Mouse (Mus musculus) WW6 (cell line): Measurements from ENCODE around the gene Ugt1a9.

ENCODE experiments used
- DNase-seq: peaks from one replicate; pipeline ENCODE4 v3.0.0-alpha.2; 2013; ENCODE audit warnings: low read depth, low spot score

The Ugt1a9 gene

DNA sequence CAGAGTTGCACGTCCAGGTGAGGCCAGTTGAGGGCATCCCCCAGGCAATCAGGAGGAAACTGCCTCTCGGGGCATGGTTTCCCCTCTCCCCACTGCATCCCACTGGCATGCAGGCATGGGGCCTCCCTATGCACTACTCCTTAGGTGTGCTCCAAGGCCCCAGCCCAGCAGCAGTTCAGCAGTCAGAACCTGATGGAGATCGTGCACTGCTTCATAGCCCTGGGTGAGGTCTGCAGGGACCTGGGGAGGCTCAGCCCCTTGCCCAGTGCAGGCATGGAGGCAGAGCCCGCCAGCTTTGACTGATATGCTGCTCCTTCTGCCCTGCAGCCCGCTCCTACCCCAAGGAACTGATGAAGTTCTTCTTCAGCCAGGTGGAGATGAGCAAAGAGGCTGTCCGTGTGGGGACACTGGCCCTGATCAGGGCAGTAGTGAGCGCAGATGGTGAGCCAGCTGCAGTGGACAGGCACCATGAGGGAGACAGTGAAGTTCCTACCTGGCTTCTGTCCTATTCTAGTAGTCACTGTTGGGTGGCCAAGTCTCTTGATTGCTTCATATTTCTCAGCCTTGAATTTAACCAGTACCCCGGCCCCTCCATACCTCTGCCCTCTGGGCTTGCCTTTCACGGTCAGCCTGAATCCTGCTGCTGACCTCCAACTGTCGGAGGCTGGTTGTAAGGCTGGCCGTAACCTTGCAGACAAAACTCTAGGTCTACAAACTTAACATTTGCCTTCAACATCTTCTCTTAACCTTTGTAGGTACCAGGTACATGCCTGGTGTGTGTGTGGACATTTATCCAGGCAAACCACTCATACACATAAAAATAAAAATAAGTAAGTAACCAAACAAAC is 164.7 kb downstream of the Ugt1a9 start:
- DNase-seq: no peak

DNA sequence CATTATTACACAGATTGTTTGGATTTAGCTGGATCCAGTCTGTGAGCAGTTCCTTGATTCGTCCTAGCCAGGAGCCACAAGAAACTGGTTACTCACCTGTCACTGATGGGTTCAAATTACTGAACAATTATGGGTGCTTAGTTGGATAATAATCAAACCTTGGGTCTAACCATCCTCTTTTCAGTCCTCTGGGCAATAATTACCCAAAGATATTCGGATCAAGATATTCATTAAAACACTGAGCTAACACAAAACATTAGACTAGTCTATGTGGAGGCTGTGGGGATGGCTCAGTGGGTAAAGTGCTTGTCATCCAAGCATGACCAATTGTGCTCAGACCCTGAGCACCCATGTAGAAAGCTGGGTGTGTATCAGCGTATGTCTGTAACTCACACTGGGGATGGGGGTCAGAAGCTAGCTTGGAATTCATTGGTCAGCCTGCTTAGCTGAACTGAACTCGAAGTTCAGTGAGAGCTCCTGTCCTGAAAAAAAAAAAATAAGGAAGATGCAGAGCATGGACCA is 165.4 kb downstream of the Ugt1a9 start:
- no peak for DNase-seq

DNA sequence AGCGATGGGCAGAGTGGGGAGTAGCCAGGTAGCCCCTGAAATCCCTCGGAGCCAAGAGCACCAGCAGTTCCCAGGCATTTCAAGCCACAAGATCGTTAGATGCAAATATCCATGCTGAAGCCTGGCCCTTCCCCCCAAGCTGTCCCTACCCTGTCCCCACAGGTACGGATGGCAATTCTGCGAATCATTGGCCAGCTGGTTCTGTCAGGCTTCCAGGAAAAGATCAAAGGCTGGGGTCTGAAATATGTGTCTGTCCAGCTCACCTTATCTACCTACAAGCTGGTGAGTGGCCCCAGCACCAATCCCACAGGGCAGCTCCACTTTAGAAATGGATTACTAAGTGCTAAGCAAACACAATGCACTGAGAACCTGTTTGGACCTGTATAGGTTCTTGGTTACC is 166.7 kb downstream of the Ugt1a9 start:
- DNase-seq: no peak

DNA sequence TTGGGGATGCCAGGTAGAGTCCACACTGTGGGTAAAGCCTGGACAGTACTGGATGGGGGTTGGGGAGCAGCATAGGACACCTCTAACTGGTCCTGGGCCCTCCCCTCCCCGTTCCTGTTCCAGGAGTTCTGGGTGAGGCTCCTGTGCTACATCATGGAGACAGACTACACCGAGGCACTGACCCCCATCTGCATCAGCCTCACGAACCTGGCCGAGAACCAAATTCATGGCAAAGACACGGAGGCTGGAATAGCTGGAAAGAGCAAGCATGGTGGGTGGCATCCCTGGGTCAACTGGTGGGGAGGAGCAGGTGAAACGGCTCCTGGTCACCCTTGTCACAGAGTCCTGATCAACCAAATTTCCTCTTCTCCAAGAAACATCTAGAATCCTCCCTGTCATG is 168.2 kb downstream of the Ugt1a9 start:
- DNase-seq: no peak

DNA sequence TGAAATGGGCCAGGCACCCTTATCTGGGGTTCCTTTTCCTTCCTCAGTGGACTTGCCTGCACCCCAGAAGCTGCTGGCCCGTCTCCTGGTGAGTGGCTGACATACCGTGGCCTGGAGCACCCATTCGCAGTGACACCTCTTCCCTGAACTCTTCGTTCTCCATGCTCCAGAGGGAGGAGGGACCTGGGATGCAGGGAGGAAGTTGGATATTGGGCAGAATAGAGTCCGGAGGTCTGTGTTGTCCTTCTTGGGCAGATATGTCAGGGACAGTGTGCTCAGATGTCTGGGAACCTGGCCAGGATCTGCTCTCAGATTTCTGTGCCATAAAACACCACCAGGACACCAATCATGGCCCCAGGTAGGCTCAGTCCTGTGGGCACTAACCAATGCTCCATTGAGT is 169.5 kb downstream of the Ugt1a9 start:
- DNase-seq: no peak

DNA sequence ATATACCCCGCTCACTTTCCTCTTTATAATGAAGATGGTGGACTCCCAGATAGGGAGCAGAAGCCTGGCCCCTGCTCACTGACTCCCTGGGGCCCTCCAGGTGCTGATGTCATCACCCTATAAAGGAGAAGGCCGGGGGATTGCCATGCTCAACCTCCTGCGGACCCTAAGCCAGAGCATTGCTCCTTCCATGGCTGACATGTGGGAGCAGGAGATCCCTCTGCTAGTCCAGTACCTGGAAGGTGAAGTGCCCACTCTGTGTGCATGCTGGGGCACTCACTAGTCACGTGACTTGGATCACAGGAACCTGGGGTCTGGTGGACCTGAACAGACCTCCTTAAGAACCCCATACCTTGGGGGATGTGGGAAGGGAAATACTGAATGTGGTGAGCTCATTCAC is 170.0 kb downstream of the Ugt1a9 start:
- no peak for DNase-seq

DNA sequence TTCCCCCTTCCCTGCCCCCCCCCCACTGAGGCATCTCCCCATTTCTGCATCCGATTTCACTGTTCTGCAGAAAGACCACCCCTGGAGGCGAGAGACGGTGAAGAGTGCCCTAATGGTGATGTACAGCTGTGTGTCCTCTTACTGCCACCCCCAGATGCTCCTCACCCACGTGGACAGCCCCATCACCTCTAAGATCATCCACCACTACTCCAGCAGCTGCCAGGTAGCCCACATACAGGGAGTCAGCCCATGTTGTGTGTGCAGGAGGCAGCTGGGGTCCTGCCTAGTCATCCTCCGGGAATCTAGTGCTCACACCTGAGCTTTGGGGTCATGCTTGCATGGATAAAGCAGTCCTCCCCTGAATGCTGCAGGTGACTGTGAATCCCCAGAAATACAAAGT is 173.3 kb downstream of the Ugt1a9 start:
- DNase-seq: no peak

DNA sequence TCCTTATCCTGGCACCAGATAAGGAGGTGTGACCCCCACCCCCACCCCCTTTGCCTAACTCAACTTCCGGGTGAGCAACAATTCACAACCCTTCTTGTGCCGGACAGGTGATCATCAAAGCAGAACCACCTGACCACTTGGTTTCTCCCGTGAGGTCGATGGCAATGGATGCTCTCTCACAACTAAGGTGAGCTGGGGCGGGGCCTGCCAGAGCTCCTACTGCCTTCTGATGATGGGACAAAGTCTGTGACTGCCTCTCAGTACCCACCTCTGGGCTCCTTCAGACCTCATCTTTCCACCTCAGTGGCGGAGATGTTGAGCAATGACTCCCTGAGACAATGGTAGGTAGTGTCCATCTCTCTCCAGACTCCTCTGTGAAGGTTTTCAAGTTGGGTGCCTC is 175.3 kb downstream of the Ugt1a9 start:
- no peak for DNase-seq

DNA sequence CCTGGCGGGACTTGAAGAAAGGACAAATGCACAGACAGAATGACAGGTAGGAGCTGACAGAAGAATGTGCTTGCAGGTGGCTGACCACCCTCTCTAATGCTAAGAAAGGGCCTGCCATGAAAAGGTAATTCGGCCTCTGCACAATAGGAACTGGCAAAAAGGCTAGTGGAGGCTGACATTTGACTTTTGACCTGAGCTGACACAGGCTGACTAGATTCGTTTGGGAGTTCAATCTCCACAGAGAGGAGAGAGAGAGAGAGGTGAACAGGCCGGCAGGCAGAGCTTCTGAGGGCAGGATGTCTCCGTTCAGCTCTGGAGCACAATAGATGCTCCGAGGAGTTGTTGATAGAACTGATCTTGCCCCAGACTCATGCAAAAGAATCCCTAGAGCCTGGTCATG is 175.8 kb downstream of the Ugt1a9 start:
- DNase-seq: no peak

DNA sequence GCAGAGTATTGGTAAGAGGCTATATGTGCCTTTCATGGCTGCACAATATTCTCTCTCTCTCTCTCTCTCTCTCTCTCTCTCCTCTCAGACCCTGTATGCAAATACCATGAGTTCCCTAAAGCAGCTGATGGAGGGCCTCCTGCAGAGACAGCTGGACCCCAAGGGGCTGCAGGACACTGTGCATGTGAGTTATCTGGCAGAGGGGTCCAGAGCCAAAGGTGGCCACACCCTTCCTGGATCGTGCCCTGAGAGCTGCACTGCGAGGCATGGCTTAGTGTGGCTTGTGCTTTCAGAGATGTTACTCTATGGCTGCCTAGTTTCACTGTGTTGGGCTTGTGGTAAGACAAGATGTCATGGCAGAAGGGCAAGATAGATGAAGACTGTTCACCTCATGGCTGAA is 177.1 kb downstream of the Ugt1a9 start:
- no peak for DNase-seq

DNA sequence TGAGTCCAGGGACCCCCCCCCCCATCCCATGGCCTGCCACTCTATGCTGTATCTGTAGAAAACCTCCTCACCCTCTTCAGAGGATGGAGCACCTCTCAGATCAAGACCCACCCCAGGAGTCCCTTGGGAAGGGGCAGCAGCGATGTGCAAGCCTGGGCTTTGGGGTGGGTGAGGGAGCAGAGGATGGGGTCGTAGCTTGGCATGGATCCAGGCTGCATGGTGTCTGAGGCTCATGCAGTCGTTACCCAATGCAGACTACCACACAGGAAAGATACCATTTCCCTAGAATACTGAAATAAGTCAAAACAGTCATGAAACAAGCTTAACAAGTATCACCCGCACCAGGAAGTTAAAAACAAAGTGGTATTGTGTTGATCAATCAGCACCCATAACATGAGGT is 178.1 kb downstream of the Ugt1a9 start:
- DNase-seq: no peak

DNA sequence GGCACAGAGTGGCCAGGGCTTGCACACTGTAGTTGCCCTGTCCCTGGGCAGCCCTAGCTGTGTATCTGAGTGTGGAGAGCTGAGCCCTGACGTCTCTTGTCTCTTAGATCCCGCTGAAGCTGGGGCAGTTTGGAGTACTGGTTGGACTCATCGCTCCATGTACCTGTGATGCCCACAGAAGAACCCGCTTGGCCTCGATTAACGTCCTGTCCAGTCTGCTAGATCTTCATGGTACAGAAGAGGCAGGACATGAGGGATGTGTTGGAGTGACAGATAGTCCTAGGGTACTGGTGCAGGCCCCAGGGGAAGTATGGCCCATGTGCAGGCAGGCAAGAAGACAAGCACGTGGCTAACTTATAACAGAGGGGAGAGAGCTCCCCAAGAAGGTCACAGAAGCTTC is 179.0 kb downstream of the Ugt1a9 start:
- no peak for DNase-seq

DNA sequence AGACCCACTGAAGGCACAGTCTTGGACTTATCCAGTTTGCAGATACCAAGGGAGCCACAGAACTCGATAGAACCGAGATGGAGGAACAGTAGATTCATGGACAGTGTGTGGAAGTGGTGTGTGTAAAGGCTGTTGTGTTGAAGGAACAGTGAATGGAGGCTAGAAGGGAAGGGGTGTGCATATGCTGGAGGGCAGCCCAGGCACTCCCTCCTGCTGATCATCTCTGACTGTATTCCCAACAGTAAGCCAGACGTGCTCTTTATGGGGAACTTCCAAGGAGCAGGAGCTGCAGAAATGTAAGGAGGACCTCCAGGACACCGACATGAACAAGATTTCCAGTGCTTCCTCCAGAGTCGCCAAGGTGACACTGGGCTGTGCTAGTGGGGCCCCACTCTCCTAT is 179.4 kb downstream of the Ugt1a9 start:
- DNase-seq: no peak

DNA sequence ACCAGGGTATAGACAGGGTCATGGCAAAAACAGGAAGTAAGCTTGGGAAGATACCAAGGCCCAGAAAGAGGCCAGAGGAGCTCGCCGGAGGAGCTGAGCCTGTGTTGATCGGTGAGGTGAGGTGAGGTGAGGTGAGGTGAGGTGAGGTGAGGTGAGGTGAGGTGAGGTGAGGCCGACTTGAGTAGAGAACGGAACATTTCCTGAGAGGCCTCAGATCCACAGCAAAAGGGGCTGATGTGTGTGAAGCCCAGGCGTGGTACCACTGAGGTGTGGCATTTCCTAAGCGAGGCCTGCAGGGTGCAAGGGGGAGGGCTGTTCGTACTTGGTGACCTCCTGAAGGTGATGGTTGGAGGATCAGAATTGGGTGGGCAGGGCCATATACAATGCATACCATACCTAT is 182.5 kb downstream of the Ugt1a9 start:
- no peak for DNase-seq

DNA sequence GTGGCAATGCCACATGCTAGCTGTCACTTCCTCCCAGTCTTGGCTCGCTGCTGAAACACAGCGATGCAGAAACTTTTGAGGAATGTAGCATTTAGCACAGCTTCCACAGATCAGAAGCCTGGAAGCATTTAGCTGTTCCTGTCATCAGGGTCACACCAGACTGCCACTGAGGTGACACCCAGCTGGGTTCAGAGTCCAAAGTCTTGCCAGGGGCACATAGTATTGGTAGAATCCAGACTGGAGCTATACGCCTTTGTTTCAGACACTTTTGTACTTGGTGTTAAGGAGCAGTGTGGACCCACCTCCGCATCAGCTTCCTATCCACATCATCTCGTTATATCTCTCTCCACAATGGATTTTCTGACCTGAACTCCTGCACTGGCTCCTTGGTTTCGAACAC is 182.9 kb downstream of the Ugt1a9 start:
- no peak for DNase-seq

DNA sequence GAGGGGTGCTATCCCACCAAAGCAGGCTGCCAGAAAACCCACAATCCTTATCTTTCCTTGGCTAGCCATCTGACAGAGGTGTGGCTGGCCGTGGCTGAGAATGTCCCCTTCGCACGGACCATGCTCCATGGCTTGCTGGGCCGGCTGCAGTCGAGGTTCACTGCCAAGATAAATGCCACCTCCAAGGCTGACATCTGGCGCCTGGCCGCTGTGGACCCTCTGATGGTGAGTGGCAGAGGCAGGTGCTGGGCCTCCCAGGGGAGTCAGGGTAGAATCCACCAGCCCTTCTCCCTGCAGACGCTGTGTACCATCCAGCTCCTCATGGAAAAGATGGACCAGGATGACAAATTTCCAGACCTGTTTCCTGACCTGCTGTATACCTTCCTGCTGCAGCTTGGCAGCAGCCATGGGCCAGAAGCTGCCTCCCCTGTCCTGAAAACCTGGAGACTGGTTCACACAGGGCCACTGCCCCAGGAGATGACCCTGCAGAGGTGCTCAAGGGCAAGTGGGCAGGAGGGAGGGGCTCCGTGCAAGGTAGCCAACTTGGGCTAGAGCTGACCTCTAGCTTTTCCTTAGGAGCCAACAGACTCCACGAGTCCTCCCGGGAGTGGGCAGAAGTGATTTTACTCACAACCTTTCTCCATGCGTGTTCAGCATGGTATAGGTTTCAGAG is 184.3 kb downstream of the Ugt1a9 start:
- DNase-seq: no peak

DNA sequence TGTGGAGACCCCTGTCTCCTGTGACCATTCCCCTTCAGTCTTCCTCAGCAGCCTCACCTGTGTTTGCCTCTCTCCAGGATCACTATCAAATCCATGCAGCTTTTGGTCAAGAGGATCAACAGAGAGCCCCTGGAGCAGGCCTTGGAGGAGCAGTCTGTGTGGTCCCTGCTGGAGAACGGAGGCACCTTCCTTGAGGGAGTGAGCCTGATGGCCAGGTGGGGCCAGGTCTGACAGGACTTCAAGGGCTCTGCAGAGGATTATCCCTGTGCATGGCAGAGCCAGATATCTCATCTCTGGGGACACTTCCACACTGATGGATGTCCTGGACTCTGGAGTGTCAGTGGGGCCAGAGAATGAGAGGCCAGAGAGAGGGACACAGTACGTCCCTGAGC is 184.9 kb downstream of the Ugt1a9 start:
- DNase-seq: no peak

DNA sequence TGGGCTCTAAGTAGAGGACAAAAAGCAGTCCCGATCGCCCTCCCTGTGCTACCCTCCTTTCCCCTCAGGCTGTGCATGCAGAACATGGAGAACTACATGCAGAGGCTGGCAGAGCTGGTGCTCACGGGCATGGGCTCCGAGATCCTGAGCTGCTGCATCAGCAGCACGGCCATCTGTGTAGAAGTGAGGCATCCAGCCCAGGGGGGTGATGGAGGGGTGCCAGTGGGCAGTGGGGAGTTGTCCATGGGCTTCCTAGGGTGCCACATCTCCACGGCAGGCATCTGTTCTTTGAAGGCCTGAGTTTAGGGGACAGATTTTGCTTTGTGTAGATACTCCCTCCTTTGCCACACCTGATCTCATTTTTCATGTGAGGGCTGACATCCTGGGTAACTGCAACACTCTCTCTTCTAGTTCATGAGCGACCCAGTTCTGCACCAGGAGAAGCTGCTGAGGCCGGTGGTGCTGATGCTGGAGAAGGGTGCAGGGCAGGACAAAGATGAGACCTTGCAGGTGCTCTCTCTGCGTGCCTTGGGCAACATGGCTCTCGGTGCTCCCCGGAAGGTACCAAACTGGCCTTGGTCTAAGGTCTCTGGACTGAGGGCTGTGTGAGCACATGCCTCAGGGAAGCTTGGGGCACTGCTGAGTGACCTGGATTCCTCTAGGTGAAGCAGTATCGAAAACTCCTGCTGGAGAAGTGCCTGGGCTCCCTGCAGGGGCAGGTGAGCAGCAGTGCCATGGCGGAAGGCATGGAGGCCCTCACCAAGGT is 185.6 kb downstream of the Ugt1a9 start:
- no peak for DNase-seq

DNA sequence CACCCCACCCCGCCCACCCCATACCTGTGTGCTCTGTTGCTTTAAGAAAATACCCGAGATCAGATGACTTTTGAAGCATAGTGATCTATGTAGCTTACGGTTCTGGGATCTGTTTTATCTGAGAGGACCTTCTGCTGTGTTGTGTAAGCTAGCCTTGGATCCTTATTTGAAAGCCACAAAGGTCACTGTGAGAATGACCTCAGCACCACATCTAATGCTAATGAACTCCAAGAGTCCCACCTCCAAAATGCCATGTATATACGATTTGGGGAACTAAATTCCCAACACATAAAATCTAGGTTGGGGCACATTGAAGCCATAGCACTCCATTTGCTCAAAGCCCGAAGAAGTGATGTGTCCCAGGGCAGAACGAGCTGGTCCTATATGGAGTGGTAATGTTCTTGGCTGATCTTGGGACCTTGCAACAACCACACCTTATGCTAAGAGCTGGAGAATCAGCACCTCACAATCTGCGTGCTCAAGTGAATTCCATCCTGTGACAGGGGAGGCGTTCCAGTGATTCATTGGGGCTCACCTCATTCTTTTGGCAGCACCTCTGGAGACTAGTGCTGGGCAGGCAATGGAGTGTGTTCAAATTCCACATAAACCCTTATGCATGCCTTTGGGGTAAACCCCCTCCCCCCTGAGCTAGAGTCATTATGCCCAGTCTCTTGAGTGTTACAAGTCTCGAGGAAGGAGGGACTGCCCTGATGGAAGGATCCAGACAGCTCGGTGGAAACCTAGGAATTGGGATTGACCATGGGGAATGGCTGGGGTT is 186.5 kb downstream of the Ugt1a9 start:
- DNase-seq: no peak

DNA sequence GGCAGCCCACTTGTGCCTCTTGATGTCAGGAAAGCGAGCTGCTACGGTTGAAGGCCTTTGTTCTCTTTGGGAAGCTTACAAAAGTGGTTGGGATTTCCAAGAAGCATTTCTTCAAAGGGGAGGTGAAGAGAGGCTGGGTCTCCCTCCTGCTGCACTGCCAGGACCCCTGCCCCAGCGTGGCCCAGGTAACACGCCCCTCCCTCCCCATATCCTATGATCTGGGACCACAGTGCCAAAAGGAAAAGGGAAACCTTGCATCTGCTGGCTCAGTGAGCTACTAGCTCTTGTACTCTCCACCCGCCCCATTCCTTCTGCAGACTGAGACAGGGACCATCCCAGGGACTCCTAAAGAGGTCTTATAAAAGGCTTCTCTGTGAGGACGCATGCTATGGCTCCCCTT is 187.1 kb downstream of the Ugt1a9 start:
- no peak for DNase-seq

DNA sequence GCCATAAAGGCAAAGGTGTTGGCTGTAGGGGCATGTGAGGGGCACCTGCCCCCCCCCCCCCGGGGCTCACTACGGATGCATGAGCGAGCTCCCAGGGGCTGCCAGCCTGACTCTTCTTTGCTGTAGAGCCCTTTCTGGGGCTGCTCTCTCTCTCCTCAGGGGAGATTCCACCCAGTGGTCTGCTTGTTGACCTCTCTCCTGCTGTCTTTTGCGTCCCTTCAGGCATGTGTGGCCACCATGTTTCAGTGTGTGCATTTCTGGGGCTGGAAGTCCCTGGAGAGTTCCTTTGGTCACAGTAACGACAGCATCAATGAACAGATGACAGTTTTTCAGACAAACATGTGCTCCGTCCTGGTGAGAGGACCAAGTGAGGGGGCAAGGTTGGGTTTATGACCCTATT is 187.8 kb downstream of the Ugt1a9 start:
- DNase-seq: no peak
